Mouse (Mus musculus): ENCODE data around the gene Mettl16.

Mettl16 gene

GRCm38 (mm10) chr11:74831606-74832451 lies 61.2 kb downstream of the Mettl16 start:
- peak; percentile 99 for DNase-seq (ENCODE audit: low spot score)

- DNase-seq (ENCODE audit: low spot score): peak; percentile 56
Observed at GRCm38 (mm10) chr11:74832503-74833143, 62.0 kb downstream of the Mettl16 start.

GRCm38 (mm10) chr11:74833536-74834358 lies 63.1 kb downstream of the Mettl16 start:
- no peak for DNase-seq (ENCODE audit: low spot score)

- DNase-seq (ENCODE audit: low spot score): no peak
Observed at GRCm38 (mm10) chr11:74834359-74834638, 63.7 kb downstream of the Mettl16 start.

GRCm38 (mm10) chr11:74834650-74835277 lies 64.1 kb downstream of the Mettl16 start:
- DNase-seq (ENCODE audit: low spot score): no peak

- DNase-seq (ENCODE audit: low spot score): no peak
Observed at GRCm38 (mm10) chr11:74835593-74836224, 65.1 kb downstream of the Mettl16 start.

- no peak for DNase-seq (ENCODE audit: low spot score)
Observed at GRCm38 (mm10) chr11:74836225-74837055, 65.8 kb downstream of the Mettl16 start.

- DNase-seq (ENCODE audit: low spot score): no peak
Observed at GRCm38 (mm10) chr11:74837056-74837693, 66.5 kb downstream of the Mettl16 start.

- peak; percentile 93 for DNase-seq (ENCODE audit: low spot score)
Observed at GRCm38 (mm10) chr11:74837694-74838431, 67.2 kb downstream of the Mettl16 start.

- peak; percentile 91 for DNase-seq (ENCODE audit: low spot score)
Observed at GRCm38 (mm10) chr11:74838441-74838840, 67.8 kb downstream of the Mettl16 start.

- DNase-seq (ENCODE audit: low spot score): peak; percentile 39
Observed at GRCm38 (mm10) chr11:74838971-74839370, 68.3 kb downstream of the Mettl16 start.

- no peak for DNase-seq (ENCODE audit: low spot score)
Observed at GRCm38 (mm10) chr11:74839860-74840715, 69.5 kb downstream of the Mettl16 start.

- no peak for DNase-seq (ENCODE audit: low spot score)
Observed at GRCm38 (mm10) chr11:74840739-74841138, 70.1 kb downstream of the Mettl16 start.

- no peak for DNase-seq (ENCODE audit: low spot score)
Observed at GRCm38 (mm10) chr11:74841366-74841765, 70.7 kb downstream of the Mettl16 start.

GRCm38 (mm10) chr11:74842045-74842444 lies 71.4 kb downstream of the Mettl16 start:
- DNase-seq (ENCODE audit: low spot score): no peak

GRCm38 (mm10) chr11:74842656-74843434 lies 72.2 kb downstream of the Mettl16 start:
- no peak for DNase-seq (ENCODE audit: low spot score)

- no peak for DNase-seq (ENCODE audit: low spot score)
Observed at GRCm38 (mm10) chr11:74843435-74843714, 72.7 kb downstream of the Mettl16 start.

- no peak for DNase-seq (ENCODE audit: low spot score)
Observed at GRCm38 (mm10) chr11:74843761-74844160, 73.1 kb downstream of the Mettl16 start.

All from urinary bladder, postnatal 25 days (tissue).